Mouse (Mus musculus) hindbrain, embryonic 11.5 days (tissue): ENCODE measurements around the gene Lcp1. TPM values are rescaled to one million over a fixed set of nuclear protein-coding genes. Genes with fewer than 3 reads are reported as not detected.

Experiments used
- ATAC-seq: fragments of 200-750 bp; cut with Nextera tagmentation; 2 replicates; pipeline ENCODE4 v1.8.0; 2017; ENCODE audit warnings: mild to moderate bottlenecking, moderate TSS enrichment, moderate library complexity; ENCODE audit not compliant: low FRiP score
- DNase-seq: peaks from one replicate; pipeline ENCODE4 v3.0.0-alpha.2; 2015; ENCODE audit warnings: low spot score
- H3K27ac ChIP-seq: fragments of 300-500 bp; sonication (generic); 2 replicates; pipeline ENCODE4 v1.5.1; 2014; ENCODE audit warnings: mild to moderate bottlenecking, low read depth, low read length
- H3K27me3 ChIP-seq: fragments of 300-500 bp; sonication (generic); 2 replicates; pipeline ENCODE4 v1.6.1; 2014; ENCODE audit warnings: mild to moderate bottlenecking, low read length, moderate library complexity, mixed read lengths; ENCODE audit not compliant: control insufficient read depth, insufficient read depth
- H3K36me3 ChIP-seq: fragments of 300-500 bp; sonication (generic); 2 replicates; pipeline ENCODE4 v1.6.1; 2014; ENCODE audit warnings: mild to moderate bottlenecking, low read length, moderate library complexity, mixed read lengths; ENCODE audit not compliant: control insufficient read depth, insufficient read depth
- H3K4me1 ChIP-seq: fragments of 300-500 bp; sonication (generic); replicated peaks from 2 replicates; pipeline ENCODE4 v1.6.1; 2014; ENCODE audit warnings: low read length, mixed read lengths; ENCODE audit not compliant: control insufficient read depth, insufficient read depth
- H3K4me2 ChIP-seq: fragments of 300-500 bp; sonication (generic); replicated peaks from 2 replicates; pipeline ENCODE4 v1.6.1; 2014; ENCODE audit warnings: mild to moderate bottlenecking, low read depth, low read length
- H3K4me3 ChIP-seq: fragments of 300-500 bp; sonication (generic); 2 replicates; pipeline ENCODE4 v1.5.1; 2014; ENCODE audit warnings: low read depth, low read length
- H3K9ac ChIP-seq: fragments of 300-500 bp; sonication (generic); 2 replicates; pipeline ENCODE4 v1.6.1; 2014; ENCODE audit warnings: low read depth, low read length
- H3K9me3 ChIP-seq: fragments of 300-500 bp; sonication (generic); 2 replicates; pipeline ENCODE4 v1.6.1; 2016; ENCODE audit warnings: low read length; ENCODE audit not compliant: control insufficient read depth
- WGBS: fragments of 180-500 bp; shearing (Covaris S2); extraction: QIAGEN DNeasy Blood & Tissue Kit; methylation state at CpG from one replicate; pipeline ENCODE4 v1.1.7; 2014; 5-methylcytosine and 5-hydroxymethylcytosine counted together
- polyA plus RNA-seq: library from polyadenylated mRNA; unstranded; fragments of >200 nt; fragmentation: Nextera tagmentation; extraction: Ambion mirVana; gene quantifications from 2 replicates; pipeline ENCODE4 v1.2.1, GENCODE M21; 2014

Gene Lcp1
- polyA plus RNA-seq, 1 experiment from 2014 or later: 25.4 TPM

DNA sequence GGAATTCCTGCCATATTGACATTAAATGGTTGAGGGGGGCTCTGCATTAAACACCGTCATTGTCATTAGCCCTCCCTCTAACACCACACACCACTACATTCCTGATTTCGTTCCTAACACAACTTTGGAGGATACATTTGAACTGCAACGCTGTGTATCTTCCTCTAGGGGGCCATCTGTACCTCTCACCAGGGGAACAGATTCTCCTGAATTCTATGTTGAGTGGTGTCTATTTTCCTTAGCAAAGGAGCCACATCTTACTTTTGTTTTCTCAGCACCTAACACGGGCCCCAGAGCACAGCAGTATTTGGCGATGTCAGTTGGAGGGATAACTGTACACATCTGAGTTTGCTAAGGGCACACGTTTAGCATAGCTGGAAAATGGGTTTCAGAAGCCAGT is 57.6 kb downstream of the Lcp1 start:
- no peak overlapping the region for H3K4me2 ChIP-seq
- no peaks in the 10 kb centered on the region for H3K27me3 ChIP-seq
- ATAC-seq (no peak), DNase-seq (no peak)
- WGBS: 69% methylated on average over 6 of the region's 6 CpGs
- H3K9me3 ChIP-seq: no peaks in the 10 kb centered on the region
- H3K27ac ChIP-seq: no peak overlapping the region
- H3K4me1 ChIP-seq: no peaks in the 10 kb centered on the region
- H3K9ac ChIP-seq: no peak overlapping the region
- no peak overlapping the region for H3K4me3 ChIP-seq
- H3K36me3 ChIP-seq: no peaks in the 10 kb centered on the region

DNA sequence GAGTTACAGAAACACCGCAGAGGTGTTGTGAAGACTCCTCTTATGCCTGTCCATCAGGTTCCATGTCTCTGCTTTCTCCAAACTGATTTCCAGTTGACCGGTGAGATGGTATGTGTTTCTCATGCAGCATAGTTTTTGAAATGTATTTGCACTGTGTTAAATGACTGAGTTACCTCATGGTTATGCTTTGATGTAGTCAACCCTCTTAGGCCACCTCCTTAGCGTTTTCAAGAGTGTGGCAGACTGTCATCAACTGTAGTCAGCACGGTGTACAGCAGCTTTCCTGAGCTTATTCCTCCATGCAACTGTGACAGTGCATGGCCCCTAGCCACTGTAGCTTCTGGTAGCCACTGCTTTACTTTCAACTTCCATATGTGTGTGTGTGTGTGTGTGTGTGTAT is 58.1 kb downstream of the Lcp1 start:
- Histone ChIP-seq H3K4me3 (no peak overlapping the region), H3K36me3 (no peaks in the 10 kb centered on the region), H3K4me2 (no peak overlapping the region), H3K27me3 (no peaks in the 10 kb centered on the region), H3K9ac (no peak overlapping the region), H3K27ac (no peak overlapping the region), H3K4me1 (no peaks in the 10 kb centered on the region), H3K9me3 (no peaks in the 10 kb centered on the region)
- 90% methylated on average over 4 of the region's 4 CpGs for WGBS
- no peak for ATAC-seq
- no peak for DNase-seq

DNA sequence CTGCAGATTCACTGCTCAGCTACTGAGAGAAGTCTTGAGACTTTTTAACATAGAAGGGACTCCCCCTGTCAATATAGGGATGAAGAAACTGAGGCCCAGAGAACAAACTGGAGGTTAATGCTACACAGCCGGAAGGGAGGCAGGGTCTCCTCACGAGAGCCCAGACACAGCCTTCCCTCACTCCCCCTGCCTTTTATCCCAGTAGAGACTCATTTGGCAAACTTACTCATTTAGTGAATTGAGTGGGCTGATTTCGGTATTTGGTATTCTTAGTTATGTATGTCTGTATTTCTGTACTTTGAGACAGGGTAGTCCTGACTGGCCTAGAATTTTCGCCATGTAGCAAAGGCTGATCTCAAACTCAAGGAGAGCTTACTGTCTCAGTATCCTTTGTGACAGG is 59.8 kb downstream of the Lcp1 start:
- no peak overlapping the region for H3K27ac ChIP-seq
- no peak overlapping the region for H3K9ac ChIP-seq
- H3K27me3 ChIP-seq: no peaks in the 10 kb centered on the region
- 90% methylated on average over 4 of the region's 4 CpGs for WGBS
- H3K9me3 ChIP-seq: no peaks in the 10 kb centered on the region
- no peak overlapping the region for H3K4me2 ChIP-seq
- DNase-seq: no peak
- no peaks in the 10 kb centered on the region for H3K4me1 ChIP-seq
- no peak overlapping the region for H3K4me3 ChIP-seq
- no peak for ATAC-seq
- H3K36me3 ChIP-seq: no peaks in the 10 kb centered on the region

DNA sequence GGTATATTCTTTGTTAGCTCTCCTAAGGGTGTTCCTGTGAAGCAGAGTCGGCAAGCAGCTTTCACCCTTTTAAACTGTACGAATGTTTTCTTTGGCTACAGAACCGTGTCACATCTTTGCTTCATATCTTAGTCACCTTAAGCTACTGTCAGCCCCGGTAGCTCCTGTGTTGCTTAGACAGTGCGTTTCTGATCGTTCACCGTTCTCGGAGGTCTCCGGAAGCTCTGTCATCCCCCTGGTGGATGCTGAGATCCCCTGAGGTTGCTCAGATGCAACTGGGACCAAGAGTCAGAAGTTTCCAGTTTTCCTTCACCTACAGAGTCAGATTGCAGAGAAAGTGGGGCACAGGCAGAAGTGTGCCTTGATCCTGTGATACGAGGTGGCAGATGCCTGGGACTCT is 61.5 kb downstream of the Lcp1 start:
- no peaks in the 10 kb centered on the region for H3K27me3 ChIP-seq
- H3K9ac ChIP-seq: no peak overlapping the region
- no peak for ATAC-seq
- 90% methylated on average over 10 of the region's 10 CpGs for WGBS
- no peak overlapping the region for H3K4me3 ChIP-seq
- H3K27ac ChIP-seq: no peak overlapping the region
- H3K4me2 ChIP-seq: no peak overlapping the region
- no peaks in the 10 kb centered on the region for H3K36me3 ChIP-seq
- no peaks in the 10 kb centered on the region for H3K4me1 ChIP-seq
- no peak for DNase-seq
- H3K9me3 ChIP-seq: no peaks in the 10 kb centered on the region

DNA sequence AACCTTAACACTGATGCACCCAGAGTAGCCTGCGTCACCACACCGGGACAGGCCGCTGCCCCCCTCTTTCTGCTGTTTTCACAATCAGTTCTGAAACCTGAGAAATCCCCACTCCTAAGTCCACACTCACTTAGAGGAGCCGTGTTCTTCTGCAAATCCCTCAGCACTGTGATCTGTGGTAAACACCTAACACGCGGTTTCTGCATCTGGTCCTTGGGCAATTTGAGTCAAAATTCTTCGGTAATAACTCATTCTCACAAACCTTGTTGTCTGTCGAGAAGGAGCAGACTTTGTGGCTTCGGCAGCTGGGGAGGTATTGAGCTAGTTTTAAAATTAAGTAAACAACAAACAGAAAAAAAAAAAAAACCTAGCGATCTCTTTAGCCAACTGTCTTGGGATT is 62.0 kb downstream of the Lcp1 start:
- no peak overlapping the region for H3K4me3 ChIP-seq
- H3K4me1 ChIP-seq: no peaks in the 10 kb centered on the region
- no peak overlapping the region for H3K27ac ChIP-seq
- 88% methylated on average over 10 of the region's 10 CpGs for WGBS
- no peak overlapping the region for H3K4me2 ChIP-seq
- ATAC-seq (no peak), DNase-seq (no peak)
- H3K9me3 ChIP-seq: no peaks in the 10 kb centered on the region
- H3K27me3 ChIP-seq: no peaks in the 10 kb centered on the region
- no peaks in the 10 kb centered on the region for H3K36me3 ChIP-seq
- no peak overlapping the region for H3K9ac ChIP-seq

DNA sequence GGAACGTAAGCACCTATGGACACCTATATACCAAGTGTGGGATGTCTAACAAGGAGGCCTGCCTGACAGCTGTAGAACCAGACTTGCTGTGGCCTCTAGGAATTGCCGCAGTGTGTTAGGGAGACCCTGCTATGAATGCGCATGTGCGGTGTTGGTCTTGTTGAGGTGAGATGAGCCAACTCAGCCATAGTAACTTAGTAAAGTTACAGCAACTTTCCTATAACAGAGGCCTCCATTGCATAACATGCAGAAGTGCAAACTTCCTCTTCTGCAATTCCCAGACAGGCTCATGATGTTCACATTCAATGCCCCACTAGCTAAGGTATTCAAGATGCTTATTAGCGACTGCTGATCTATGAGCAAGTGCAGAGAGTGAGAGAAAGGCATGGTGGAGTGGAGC is 64.6 kb downstream of the Lcp1 start:
- DNase-seq: no peak
- H3K27ac ChIP-seq: no peak overlapping the region
- WGBS: 95% methylated on average over 5 of the region's 5 CpGs

GRCm38 (mm10) chr14:75197027-75197426 is 66.1 kb downstream of the Lcp1 start:
- Histone ChIP-seq H3K4me1 (no peaks in the 10 kb centered on the region), H3K4me2 (no peak overlapping the region), H3K36me3 (no peaks in the 10 kb centered on the region), H3K9me3 (no peaks in the 10 kb centered on the region), H3K27me3 (no peaks in the 10 kb centered on the region), H3K9ac (no peak overlapping the region), H3K27ac (no peak overlapping the region), H3K4me3 (no peak overlapping the region)
- peak; percentile 86 for DNase-seq
- no peak for ATAC-seq
- WGBS: 44% methylated on average over 5 of the region's 5 CpGs

More for the DNA sequence above, 64.6 kb downstream of the Lcp1 start:
- no peaks in the 10 kb centered on the region for H3K4me1 ChIP-seq
- H3K9me3 ChIP-seq: no peaks in the 10 kb centered on the region
- H3K36me3 ChIP-seq: no peaks in the 10 kb centered on the region
- ATAC-seq: no peak
- no peak overlapping the region for H3K4me3 ChIP-seq
- no peak overlapping the region for H3K4me2 ChIP-seq
- H3K27me3 ChIP-seq: no peaks in the 10 kb centered on the region
- H3K9ac ChIP-seq: no peak overlapping the region

- no peaks in the 10 kb centered on the region for H3K9me3 ChIP-seq
- H3K4me1 ChIP-seq: no peaks in the 10 kb centered on the region
- DNase-seq (no peak), ATAC-seq (no peak)
- no peak overlapping the region for H3K4me3 ChIP-seq
- WGBS: 71% methylated on average over 7 of the region's 7 CpGs
- H3K27me3 ChIP-seq: no peaks in the 10 kb centered on the region
- H3K36me3 ChIP-seq: no peaks in the 10 kb centered on the region
- H3K4me2 ChIP-seq: no peak overlapping the region
- no peak overlapping the region for H3K9ac ChIP-seq
- no peak overlapping the region for H3K27ac ChIP-seq
Observed at GRCm38 (mm10) chr14:75197660-75198059, 66.8 kb downstream of the Lcp1 start.

DNA sequence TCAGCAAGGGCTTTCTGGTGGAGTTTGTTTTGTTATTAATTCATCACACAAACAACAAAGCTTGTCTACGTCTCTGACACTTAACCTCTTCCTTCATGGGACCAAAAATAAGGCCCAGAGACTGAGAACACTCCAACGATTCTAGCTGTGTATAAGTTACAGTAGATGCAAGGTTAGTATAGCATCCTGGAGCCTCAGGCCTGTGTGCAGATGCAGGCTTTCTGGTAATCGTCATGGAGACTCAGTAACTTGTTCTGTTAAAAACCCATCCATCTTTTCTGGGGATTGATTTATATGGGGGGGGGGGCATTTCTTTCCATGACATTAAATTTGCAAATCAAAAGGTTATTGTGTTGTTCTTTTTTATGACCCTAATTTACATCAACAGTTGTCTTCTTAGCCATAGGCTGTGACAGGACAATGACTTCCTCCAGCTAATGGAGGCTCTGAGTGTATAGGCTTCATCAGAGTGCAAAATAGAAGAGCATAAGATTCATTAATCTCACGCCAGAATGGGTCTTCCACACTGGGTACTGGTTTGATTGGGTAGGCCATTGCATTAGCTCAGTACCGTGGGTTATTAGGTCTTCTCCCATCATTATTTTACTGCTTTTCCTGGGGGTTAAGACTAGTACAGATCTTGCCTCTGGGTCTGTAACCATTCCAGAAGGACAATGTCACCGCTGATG is 74.6 kb downstream of the Lcp1 start:
- 60% methylated on average over 6 of the region's 6 CpGs for WGBS

More for the DNA sequence above, 74.6 kb downstream of the Lcp1 start:
- no peak overlapping the region for H3K27ac ChIP-seq
- H3K36me3 ChIP-seq: no peaks in the 10 kb centered on the region
- no peaks in the 10 kb centered on the region for H3K4me1 ChIP-seq
- ATAC-seq (peak; percentile 86), DNase-seq (no peak)
- no peak overlapping the region for H3K4me2 ChIP-seq
- no peaks in the 10 kb centered on the region for H3K9me3 ChIP-seq
- no peak overlapping the region for H3K4me3 ChIP-seq
- H3K27me3 ChIP-seq: no peaks in the 10 kb centered on the region
- H3K9ac ChIP-seq: no peak overlapping the region
